Mouse (Mus musculus) midbrain, postnatal 0 days (tissue): ENCODE measurements around the gene Arhgap22. TPM values are rescaled to one million over a fixed set of nuclear protein-coding genes. Genes with fewer than 3 reads are reported as not detected.

Experiments used
- ATAC-seq: fragments of 200-750 bp; cut with Nextera tagmentation; 2 replicates; pipeline ENCODE4 v1.8.0; 2017; ENCODE audit warnings: moderate number of reproducible peaks, mild to moderate bottlenecking, moderate TSS enrichment, moderate library complexity; ENCODE audit not compliant: low FRiP score
- DNase-seq: peaks from one replicate; pipeline ENCODE4 v3.0.0-alpha.2; 2015; ENCODE audit warnings: low spot score
- H3K27ac ChIP-seq: fragments of 300-500 bp; sonication (generic); 2 replicates; pipeline ENCODE4 v1.5.1; 2014; ENCODE audit warnings: low read depth, mild to moderate bottlenecking, low read length, mixed read lengths
- H3K27me3 ChIP-seq: fragments of 300-500 bp; sonication (generic); 2 replicates; pipeline ENCODE4 v1.6.1; 2014; ENCODE audit warnings: low read length, control low read depth, mixed read lengths; ENCODE audit not compliant: insufficient read depth
- H3K36me3 ChIP-seq: fragments of 300-500 bp; sonication (generic); 2 replicates; pipeline ENCODE4 v1.6.1; 2014; ENCODE audit warnings: low read length, control low read depth, mixed read lengths; ENCODE audit not compliant: insufficient read depth
- H3K4me1 ChIP-seq: fragments of 300-500 bp; sonication (generic); 2 replicates; pipeline ENCODE4 v1.6.1; 2014; ENCODE audit warnings: mild to moderate bottlenecking, control low read depth, antibody characterized with exemption, low read length, mixed read lengths; ENCODE audit not compliant: insufficient read depth
- H3K4me2 ChIP-seq: fragments of 300-500 bp; sonication (generic); 2 replicates; pipeline ENCODE4 v1.6.1; 2014; ENCODE audit warnings: low read depth, mild to moderate bottlenecking, low read length, mixed read lengths; ENCODE audit not compliant: poor library complexity, severe bottlenecking
- H3K4me3 ChIP-seq: fragments of 300-500 bp; sonication (generic); 2 replicates; pipeline ENCODE4 v1.5.1; 2014; ENCODE audit warnings: low read depth, mild to moderate bottlenecking, low read length, moderate library complexity
- H3K9ac ChIP-seq: fragments of 300-500 bp; sonication (generic); replicated peaks from 2 replicates; pipeline ENCODE4 v1.6.1; 2014; ENCODE audit warnings: mild to moderate bottlenecking, low read length, moderate library complexity, mixed read lengths; ENCODE audit not compliant: poor library complexity, severe bottlenecking
- H3K9me3 ChIP-seq: fragments of 300-500 bp; sonication (generic); 2 replicates; pipeline ENCODE4 v1.6.1; 2016; ENCODE audit warnings: low read length, control low read depth
- CTCF ChIP-seq: IDR thresholded peaks from 2 replicates; pipeline ENCODE4 v1.5.1; 2016; ENCODE audit warnings: antibody characterized with exemption, mild to moderate bottlenecking
- WGBS: fragments of 180-500 bp; shearing (Covaris S2); extraction: QIAGEN DNeasy Blood & Tissue Kit; methylation state at CpG from one replicate; pipeline ENCODE4 v1.1.7; 2014; 5-methylcytosine and 5-hydroxymethylcytosine counted together
- polyA plus RNA-seq: library from polyadenylated mRNA; unstranded; fragments of >200 nt; fragmentation: Nextera tagmentation; extraction: Ambion mirVana; gene quantifications from 2 replicates; pipeline ENCODE4 v1.2.1, GENCODE M21; 2015
- total RNA-seq: library from RNA; depleted of rRNA; stranded (reverse); fragments of >200 nt; gene quantifications from 2 replicates; pipeline ENCODE4 v1.2.3, GENCODE M21; 2014

The Arhgap22 gene
- total and polyA plus RNA-seq, 2 experiments from 2014 or later: 3.4 to 4.2 TPM

- ATAC-seq (no peak), DNase-seq (peak; percentile 32)
- peak; percentile 45 for TF ChIP-seq CTCF
- Histone ChIP-seq H3K9ac (no peak overlapping the region), H3K4me1 (no peaks in the 10 kb centered on the region), H3K36me3 (no peaks in the 10 kb centered on the region), H3K9me3 (no peaks in the 10 kb centered on the region), H3K27me3 (no peaks in the 10 kb centered on the region), H3K4me3 (no peak overlapping the region), H3K4me2 (no peak overlapping the region), H3K27ac (no peak overlapping the region)
- 68% methylated on average over 4 of the region's 4 CpGs for WGBS
Measured at GRCm38 (mm10) chr14:33330986-33331385, 117.2 kb downstream of the Arhgap22 start.

DNA sequence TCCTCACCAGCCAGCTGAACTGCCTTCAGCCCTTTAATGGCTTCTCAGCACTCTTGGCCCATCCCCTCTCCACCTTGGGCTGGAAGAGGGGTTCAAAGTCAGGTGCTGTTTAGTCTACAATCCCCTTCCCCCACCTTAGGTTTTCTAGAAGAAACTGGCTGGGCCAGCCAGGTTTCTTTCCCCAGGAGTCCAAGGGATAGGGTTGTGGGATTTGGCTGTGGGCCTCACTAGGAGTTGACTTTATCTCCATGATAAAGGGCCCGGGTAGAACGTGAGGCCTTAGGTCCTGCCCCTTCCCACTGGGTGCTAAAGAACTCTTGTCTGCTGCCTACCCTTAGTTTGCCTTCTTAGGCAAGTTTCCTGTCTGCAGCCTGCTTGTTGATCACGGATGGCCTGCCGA lies 117.8 kb downstream of the Arhgap22 start:
- Histone ChIP-seq H3K27me3 (no peaks in the 10 kb centered on the region), H3K36me3 (no peaks in the 10 kb centered on the region), H3K4me3 (no peak overlapping the region), H3K9ac (no peak overlapping the region), H3K4me2 (no peak overlapping the region), H3K27ac (no peak overlapping the region), H3K4me1 (no peaks in the 10 kb centered on the region), H3K9me3 (no peaks in the 10 kb centered on the region)
- WGBS: 50% methylated on average over 4 of the region's 4 CpGs
- no peak for TF ChIP-seq CTCF
- ATAC-seq (no peak), DNase-seq (no peak)

DNA sequence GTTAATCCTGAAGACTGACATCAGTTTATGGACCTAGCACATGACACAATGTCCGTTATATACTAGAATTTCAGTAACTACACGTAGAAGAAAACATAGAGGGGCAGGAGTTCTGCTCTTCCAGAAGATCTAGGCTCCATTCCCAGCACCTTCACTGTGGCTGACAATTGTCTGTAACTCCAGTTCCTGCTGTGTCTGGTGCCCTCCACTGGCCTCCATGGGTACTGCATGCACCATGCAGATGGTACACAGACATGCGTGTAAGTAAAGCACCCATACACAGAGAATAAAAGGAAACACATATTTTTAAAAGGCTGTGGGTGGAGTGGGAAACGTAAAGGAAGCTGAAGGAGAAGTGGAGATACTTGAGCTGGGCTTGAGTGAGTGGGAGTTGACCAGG lies 120.0 kb downstream of the Arhgap22 start:
- peak; percentile 67 for TF ChIP-seq CTCF
- H3K36me3 ChIP-seq: no peaks in the 10 kb centered on the region
- no peak overlapping the region for H3K27ac ChIP-seq
- no peak for DNase-seq
- H3K4me2 ChIP-seq: no peak overlapping the region
- no peaks in the 10 kb centered on the region for H3K27me3 ChIP-seq
- no peak overlapping the region for H3K9ac ChIP-seq
- no peaks in the 10 kb centered on the region for H3K4me1 ChIP-seq
- no peak for ATAC-seq
- 80% methylated on average over 4 of the region's 4 CpGs for WGBS
- no peaks in the 10 kb centered on the region for H3K9me3 ChIP-seq
- no peak overlapping the region for H3K4me3 ChIP-seq

DNA sequence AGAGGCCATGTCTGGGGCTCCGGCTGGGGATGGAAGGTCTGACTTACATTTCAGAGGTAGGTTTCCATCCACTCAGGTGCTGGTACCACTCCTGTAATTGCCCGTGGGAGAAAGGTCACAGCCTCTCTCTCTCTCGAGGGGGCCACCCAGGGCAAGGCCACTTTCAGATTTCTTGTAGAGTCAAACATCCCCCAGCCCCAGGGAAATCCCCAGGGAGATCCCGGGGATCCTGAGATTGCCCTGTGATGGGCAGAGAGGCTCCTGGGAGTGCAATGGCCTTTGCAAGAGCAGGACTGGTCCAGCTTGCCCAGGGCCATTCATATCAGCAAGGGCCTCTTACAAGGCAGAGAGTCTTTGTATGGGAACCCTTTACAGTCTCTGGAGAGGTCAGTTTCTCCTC lies 120.6 kb downstream of the Arhgap22 start:
- WGBS: 85% methylated on average over 4 of the region's 4 CpGs

GRCm38 (mm10) chr14:33335733-33336132 lies 121.9 kb downstream of the Arhgap22 start:
- ATAC-seq: no peak
- Histone ChIP-seq H3K4me3 (no peak overlapping the region), H3K4me2 (no peak overlapping the region), H3K27me3 (no peaks in the 10 kb centered on the region), H3K4me1 (no peaks in the 10 kb centered on the region), H3K9ac (no peak overlapping the region), H3K27ac (no peak overlapping the region), H3K36me3 (no peaks in the 10 kb centered on the region), H3K9me3 (no peaks in the 10 kb centered on the region)
- TF ChIP-seq CTCF: no peak
- no peak for DNase-seq
- WGBS: 82% methylated on average over 6 of the region's 6 CpGs

More for the DNA sequence above, 120.6 kb downstream of the Arhgap22 start:
- H3K27ac ChIP-seq: no peak overlapping the region
- no peaks in the 10 kb centered on the region for H3K9me3 ChIP-seq
- no peak for DNase-seq
- H3K4me2 ChIP-seq: no peak overlapping the region
- H3K36me3 ChIP-seq: no peaks in the 10 kb centered on the region
- TF ChIP-seq CTCF: no peak
- H3K27me3 ChIP-seq: no peaks in the 10 kb centered on the region
- no peak overlapping the region for H3K4me3 ChIP-seq
- H3K4me1 ChIP-seq: no peaks in the 10 kb centered on the region
- no peak overlapping the region for H3K9ac ChIP-seq
- ATAC-seq: no peak

DNA sequence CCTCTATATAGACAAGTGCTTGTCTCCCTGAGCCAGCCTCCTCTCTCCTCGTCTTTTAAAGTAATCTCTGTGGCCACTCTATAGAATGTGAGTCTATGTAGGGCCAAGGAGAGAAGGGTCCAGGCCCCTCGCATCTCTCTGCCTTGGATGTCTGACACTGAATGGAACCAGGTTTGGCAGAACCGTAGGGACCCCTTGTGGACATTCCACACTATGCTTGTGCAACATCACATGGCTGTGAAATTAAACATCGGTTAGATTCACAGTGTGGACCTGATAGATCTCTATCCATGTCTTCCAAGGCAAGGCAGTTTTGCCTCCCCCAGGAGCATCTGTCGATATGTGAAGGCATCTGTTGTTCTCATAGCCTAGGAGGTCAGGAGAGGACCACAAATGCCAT lies 124.9 kb downstream of the Arhgap22 start:
- Histone ChIP-seq H3K9me3 (no peaks in the 10 kb centered on the region), H3K27me3 (no peaks in the 10 kb centered on the region), H3K4me1 (no peaks in the 10 kb centered on the region), H3K36me3 (no peaks in the 10 kb centered on the region), H3K4me2 (no peak overlapping the region), H3K27ac (no peak overlapping the region), H3K9ac (no peak overlapping the region), H3K4me3 (no peak overlapping the region)
- DNase-seq (no peak), ATAC-seq (no peak)
- WGBS: 77% methylated on average over 5 of the region's 5 CpGs
- TF ChIP-seq CTCF: peak; percentile 58
